Mouse (Mus musculus) CD4-positive, CD25-positive, alpha-beta regulatory T cell, adult 2 months (primary cell): ENCODE measurements around the gene 4933417A18Rik.
"Not testable (repeated sequence)": the region's sequence is repeated elsewhere in the genome, so short reads cannot be mapped to it uniquely, and the experiment has no call there.

Source experiments
- DNase-seq: peaks from one replicate; pipeline ENCODE4 v3.0.0-alpha.2; 2012; ENCODE audit warnings: low read depth, low spot score

Gene 4933417A18Rik

GRCm38 (mm10) chr13:34973770-34974169, 49.6 kb downstream of the 4933417A18Rik start:
- DNase-seq, result peak; percentile 38

GRCm38 (mm10) chr13:34976116-34976515, 51.9 kb downstream of the 4933417A18Rik start:
- DNase-seq, result no peak

DNA sequence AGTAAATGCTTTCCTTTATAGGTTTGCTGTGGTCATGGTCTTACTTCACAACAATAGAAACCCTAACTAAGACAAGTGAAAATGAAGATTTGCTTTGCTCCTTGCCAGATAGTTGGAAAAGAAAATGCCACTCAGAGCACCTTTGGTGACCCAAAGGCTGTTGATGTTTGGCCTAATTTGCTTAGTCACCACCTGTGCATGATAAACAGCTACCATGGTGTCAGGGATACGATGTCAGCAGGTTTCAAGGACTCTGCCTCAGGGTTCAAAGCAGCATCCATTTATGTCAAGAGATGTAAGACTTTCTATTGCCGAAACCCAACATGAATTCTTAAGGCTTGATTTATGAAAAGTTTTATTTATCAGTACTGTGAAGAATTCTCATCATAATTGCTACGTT, 53.2 kb downstream of the 4933417A18Rik start:
- DNase-seq, result no peak

GRCm38 (mm10) chr13:34978635-34979034, 54.4 kb downstream of the 4933417A18Rik start:
- DNase-seq, result not testable (repeated sequence)

DNA sequence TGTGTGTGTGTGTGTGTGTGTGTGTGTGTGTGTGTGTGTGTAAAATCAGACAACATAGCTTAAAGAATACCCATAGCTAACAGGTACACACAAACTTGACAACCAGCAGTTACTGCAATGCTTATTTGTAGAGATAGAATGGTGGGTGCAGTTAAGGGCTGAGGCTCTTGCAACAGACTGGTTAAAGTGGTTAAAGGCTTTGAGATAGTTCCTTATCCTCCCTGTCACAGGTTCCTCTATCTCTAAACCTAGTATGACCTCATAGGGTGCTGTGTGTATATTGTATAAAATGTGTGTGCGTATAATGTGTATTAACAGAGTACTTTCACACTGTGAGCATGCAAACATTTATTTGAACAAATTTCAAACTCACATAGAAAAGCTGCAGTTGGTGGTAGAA, 59.3 kb downstream of the 4933417A18Rik start:
- not testable (repeated sequence) for DNase-seq

- DNase-seq, result no peak
Measured at GRCm38 (mm10) chr13:34991581-34992273, 67.5 kb downstream of the 4933417A18Rik start.

DNA sequence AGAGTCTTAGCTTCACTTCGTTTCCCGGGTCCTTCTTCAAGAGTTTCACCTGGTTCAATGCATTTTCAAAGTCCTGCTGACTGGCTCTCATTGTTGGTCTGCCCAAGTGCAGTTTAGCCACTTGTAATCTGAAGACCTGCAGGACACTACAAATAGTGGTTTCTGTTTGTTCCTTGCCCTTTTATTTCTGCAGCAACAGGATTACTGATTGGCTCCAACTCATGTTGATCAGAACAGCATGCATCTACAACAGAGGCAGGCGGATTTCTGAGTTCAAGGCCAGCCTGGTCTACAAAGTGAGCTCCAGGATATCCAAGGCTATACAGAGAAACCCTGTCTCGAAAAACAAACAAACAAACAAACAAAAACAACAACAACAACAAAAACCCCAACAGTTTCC, 68.9 kb downstream of the 4933417A18Rik start:
- no peak for DNase-seq

DNA sequence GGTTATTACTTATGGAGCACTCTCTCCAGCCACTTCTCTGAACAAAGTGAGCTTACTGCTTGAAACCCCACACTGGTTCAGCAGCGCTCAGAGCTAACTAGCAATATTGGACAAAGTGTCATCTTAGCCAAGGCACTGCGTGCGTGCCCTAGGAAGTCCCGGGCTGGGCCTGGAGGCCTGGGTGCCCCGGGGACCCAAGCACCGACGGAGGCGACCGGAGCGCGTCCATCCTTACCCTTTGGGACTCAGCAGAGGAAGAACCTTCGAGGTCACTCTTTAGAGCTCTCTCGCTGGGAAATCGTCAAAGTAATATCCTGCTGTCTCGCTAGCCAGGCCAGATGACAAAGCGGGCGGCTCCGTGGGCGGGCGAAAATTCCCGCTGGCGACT, 69.4 kb downstream of the 4933417A18Rik start:
- DNase-seq, result peak; percentile 50

DNA sequence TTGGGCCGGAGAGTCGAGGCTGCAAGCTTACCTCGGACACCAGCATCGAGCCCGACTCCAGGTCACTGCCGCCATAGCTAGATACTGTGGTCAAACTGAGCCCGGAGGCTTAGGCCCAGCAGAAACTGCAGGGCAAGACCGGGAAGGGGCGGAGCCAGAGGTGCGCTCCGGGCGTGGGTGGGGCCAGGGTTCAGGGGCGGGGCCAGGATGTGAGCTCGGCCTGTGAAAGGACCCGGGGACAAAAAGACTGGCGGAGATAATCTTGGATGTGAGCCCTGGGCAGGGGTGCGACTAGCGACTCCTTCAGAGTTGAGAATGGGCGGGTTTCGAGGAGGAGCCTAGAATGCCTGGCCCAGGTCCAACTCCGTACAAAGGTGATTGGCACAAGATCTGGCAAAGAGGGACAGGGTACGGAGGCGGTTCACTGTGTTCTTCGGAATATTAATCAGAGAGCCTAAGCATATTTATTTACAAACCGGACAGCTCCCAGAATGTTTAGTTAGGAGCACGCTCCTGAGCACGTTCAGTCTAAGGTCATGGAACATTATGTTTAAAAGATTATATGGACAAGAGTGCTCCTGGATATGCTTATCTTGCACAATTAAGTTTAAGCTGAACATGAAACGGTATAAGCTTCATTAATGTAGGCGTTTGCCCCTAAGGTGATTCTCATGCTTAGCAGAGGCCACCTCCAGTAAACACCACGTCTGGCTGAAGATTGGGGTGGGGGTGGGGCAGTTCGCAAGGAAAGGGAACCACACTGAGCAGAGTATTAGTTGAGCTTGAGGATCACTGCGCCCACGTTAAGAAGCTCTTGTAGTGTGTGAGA, 70.0 kb downstream of the 4933417A18Rik start:
- peak; percentile 90 for DNase-seq

GRCm38 (mm10) chr13:34995925-34996324, 71.7 kb downstream of the 4933417A18Rik start:
- DNase-seq, result no peak
